Mouse (Mus musculus) limb, embryonic 11.5 days (tissue): Measurements from ENCODE around the gene Ankmy1. TPM values are rescaled to one million over a fixed set of nuclear protein-coding genes. Genes with fewer than 3 reads are reported as not detected.

Source experiments
- ATAC-seq: fragments of 200-750 bp; cut with Nextera tagmentation; 2 replicates; pipeline ENCODE4 v1.8.0; 2017; ENCODE audit warnings: low read depth; ENCODE audit not compliant: insufficient number of reproducible peaks, low FRiP score, low TSS enrichment
- DNase-seq: peaks from one replicate; pipeline ENCODE4 v3.0.0-alpha.2; 2015; ENCODE audit warnings: low spot score
- H3K27ac ChIP-seq: fragments of 300-500 bp; sonication (generic); replicated peaks from 2 replicates; pipeline ENCODE4 v1.5.1; 2014; ENCODE audit warnings: low read depth, mild to moderate bottlenecking, low read length
- H3K27me3 ChIP-seq: fragments of 300-500 bp; sonication (generic); 2 replicates; pipeline ENCODE4 v1.6.1; 2014; ENCODE audit warnings: mild to moderate bottlenecking, low read length, mixed read lengths; ENCODE audit not compliant: control insufficient read depth, insufficient read depth
- H3K36me3 ChIP-seq: fragments of 300-500 bp; sonication (generic); 2 replicates; pipeline ENCODE4 v1.6.1; 2014; ENCODE audit warnings: mild to moderate bottlenecking, low read length, moderate library complexity, mixed read lengths; ENCODE audit not compliant: control insufficient read depth, insufficient read depth
- H3K4me1 ChIP-seq: fragments of 300-500 bp; sonication (generic); 2 replicates; pipeline ENCODE4 v1.6.1; 2014; ENCODE audit warnings: low read length, mixed read lengths; ENCODE audit not compliant: control insufficient read depth, insufficient read depth
- H3K4me2 ChIP-seq: fragments of 300-500 bp; sonication (generic); 2 replicates; pipeline ENCODE4 v1.6.1; 2014; ENCODE audit warnings: low read depth, mild to moderate bottlenecking, moderate library complexity; ENCODE audit not compliant: severe bottlenecking
- H3K4me3 ChIP-seq: fragments of 300-500 bp; sonication (generic); 2 replicates; pipeline ENCODE4 v1.5.1; 2014; ENCODE audit warnings: low read depth, low read length
- H3K9ac ChIP-seq: fragments of 300-500 bp; sonication (generic); 2 replicates; pipeline ENCODE4 v1.6.1; 2014; ENCODE audit warnings: mild to moderate bottlenecking, low read length
- H3K9me3 ChIP-seq: fragments of 300-500 bp; sonication (generic); 2 replicates; pipeline ENCODE4 v1.6.1; 2016; ENCODE audit warnings: low read length; ENCODE audit not compliant: control insufficient read depth
- WGBS: fragments of 180-500 bp; shearing (Covaris S2); extraction: QIAGEN DNeasy Blood & Tissue Kit; methylation state at CpG from one replicate; pipeline ENCODE4 v1.1.7; 2014; 5-methylcytosine and 5-hydroxymethylcytosine counted together
- polyA plus RNA-seq: library from polyadenylated mRNA; unstranded; fragments of >200 nt; fragmentation: Nextera tagmentation; extraction: Ambion mirVana; gene quantifications from 2 replicates; pipeline ENCODE4 v1.2.1, GENCODE M21; 2014

Gene Ankmy1
- polyA plus RNA-seq, 1 experiment from 2014 or later, result 0.47 TPM

DNA sequence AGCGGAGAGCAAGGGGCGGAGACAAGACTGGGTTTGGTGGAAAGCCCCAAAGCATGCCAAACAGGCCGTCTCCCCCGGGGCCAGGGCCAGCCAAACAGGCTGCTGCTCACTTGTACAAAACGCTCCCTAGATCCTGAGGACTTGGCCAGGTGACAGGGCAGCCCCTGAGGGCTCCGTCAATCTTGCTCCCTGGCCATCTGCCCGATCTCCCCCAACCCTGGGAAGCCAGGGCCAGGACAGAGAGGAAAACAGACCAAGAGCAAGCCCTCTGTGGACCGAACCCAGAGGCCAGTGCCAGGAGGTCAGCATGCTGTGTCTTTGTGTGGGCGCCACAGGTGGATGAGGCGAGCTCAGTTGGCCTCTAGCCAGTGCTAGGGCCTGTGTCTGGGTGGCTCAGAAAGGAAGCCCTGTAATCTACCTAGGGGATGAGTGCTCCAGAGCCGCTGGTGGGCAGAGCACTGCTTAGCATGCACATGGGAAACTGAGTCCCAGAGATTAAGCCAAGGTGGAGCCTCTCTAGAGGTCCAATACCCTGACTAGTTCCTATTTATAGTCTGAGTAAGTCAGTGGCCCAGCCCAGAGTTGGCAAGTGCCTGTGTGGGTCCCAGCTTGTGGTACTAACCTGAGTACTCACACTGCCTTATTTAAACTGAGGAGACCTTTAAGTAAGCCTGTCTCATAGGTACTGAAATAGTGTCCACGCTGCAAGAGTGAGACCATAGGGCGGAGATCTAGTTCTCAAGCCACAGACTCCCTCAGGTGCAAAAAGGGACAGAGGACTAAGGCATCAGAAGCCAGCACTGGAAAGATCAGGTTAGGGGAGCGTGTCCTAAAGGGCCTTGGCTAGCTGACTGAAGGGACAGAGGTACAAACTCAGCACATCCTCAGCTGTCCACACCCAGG is 64.5 kb downstream of the Ankmy1 start:
- H3K4me3 ChIP-seq, result no peak overlapping the region
- H3K4me2 ChIP-seq, result no peak overlapping the region
- no peak overlapping the region for H3K27ac ChIP-seq
- WGBS, result 87% methylated on average over 14 of the region's 14 CpGs
- H3K9ac ChIP-seq, result no peak overlapping the region
- no peaks in the 10 kb centered on the region; the same call in 1 of the 2 replicates for H3K36me3 ChIP-seq
- peaks cover 12% of the 10 kb centered on the region for H3K4me1 ChIP-seq
- H3K27me3 ChIP-seq, result no peaks in the 10 kb centered on the region
- no peak for ATAC-seq
- DNase-seq, result no peak
- H3K9me3 ChIP-seq, result no peaks in the 10 kb centered on the region

DNA sequence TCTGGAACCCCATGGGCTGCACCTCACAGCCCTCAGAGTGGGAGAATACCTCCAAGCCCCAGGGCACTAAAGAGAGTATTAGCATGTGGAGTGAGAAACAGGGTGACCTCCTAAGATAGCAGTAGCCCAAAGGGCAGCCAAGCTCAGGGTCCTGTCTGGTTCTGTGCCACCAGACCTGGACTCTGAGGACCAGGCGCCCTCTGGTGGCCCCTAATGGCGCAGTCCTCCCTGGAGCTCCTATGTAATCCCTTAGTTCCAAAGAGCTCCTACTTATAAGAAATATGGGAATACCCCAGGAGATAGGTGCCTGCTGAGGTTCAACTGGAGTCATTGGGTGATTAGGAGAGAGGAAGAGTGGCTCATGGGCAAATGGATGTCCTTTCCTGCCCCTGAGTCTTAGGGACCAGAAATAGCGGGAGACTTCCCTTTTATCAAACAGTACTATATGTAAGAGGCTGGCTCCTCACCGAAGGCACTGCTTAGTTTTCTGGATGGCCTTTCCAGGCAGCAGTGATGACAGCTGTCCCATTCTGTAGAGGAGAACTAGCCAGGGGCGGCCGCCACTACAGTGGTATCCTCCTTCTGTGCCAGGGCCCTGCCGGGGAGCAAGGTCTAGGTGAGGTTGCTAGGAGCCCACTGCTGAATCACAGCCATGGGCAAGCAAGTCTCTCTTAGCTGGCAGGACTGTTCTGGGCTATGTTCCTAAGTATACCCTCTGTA is 68.6 kb downstream of the Ankmy1 start:
- no peaks in the 10 kb centered on the region for H3K9me3 ChIP-seq
- H3K4me1 ChIP-seq, result peaks cover 19% of the 10 kb centered on the region
- no peak overlapping the region for H3K9ac ChIP-seq
- peak overlapping the region; percentile 63; the same call in 1 of the 2 replicates for H3K4me2 ChIP-seq
- no peak overlapping the region for H3K4me3 ChIP-seq
- WGBS, result 69% methylated on average over 7 of the region's 7 CpGs
- H3K27ac ChIP-seq, result no peak overlapping the region
- ATAC-seq (no peak), DNase-seq (peak; percentile 91)
- no peaks in the 10 kb centered on the region; the same call in 1 of the 2 replicates for H3K36me3 ChIP-seq
- no peaks in the 10 kb centered on the region for H3K27me3 ChIP-seq

DNA sequence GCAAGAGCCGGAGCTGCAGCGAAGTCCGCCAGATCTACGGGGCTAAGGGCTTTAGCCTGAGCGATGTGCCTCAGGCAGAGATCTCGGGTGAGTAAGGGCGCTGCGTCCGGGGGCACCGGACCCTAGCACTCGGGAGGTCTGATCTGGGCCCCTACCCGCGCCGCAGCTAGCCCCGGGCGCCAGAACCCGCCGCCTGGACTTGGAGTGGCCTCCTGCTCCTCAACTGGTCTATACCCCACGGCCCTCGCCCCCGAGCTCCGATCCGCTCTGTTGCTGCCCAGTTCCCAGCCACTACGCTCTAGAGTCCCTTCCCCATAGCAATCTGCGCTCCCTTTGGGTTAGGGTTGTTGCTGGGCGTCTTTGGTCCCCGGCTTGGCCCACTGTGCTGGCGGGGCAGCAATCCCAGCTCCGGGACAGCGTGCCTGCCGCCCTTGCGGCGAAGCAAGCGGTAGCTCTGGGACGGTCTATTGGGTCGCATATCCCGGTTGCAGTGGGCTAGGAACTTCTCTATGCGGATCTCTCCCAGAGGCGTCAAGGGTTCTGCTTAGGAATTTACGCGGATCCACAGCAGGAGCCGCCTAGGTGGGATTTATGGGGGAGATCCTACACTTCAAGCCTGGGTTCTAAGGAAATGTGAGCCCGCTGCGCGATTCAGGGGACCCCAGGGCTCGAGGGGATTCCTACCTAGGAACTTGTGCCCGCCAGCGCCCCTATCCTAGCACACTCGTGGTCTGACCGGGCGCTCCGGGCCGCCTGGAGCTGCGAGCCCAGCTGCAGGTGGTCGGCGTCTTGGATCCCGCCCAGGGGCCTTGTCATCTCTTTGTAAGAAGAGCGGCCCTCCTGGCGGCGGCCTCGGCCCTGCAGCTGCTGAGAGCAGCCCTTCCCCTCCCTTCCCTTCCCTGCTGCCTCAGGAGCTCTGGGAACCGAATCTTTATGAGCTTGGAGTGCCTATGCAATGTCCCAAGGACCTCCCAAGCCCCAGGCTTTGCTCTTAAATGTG is 70.4 kb downstream of the Ankmy1 start:
- Histone ChIP-seq H3K4me1 (peaks cover 22% of the 10 kb centered on the region), H3K4me3 (peak overlapping the region; percentile 93), H3K36me3 (no peaks in the 10 kb centered on the region), H3K9ac (peak overlapping the region; percentile 97), H3K9me3 (no peaks in the 10 kb centered on the region), H3K27me3 (no peaks in the 10 kb centered on the region), H3K4me2 (peak overlapping the region; percentile 63), H3K27ac (peak overlapping the region; percentile 93)
- ATAC-seq (peak; percentile 27; the same call in 1 of the 2 replicates), DNase-seq (peak; percentile 86)
- under 1% methylated on average over 62 of the region's 62 CpGs for WGBS

DNA sequence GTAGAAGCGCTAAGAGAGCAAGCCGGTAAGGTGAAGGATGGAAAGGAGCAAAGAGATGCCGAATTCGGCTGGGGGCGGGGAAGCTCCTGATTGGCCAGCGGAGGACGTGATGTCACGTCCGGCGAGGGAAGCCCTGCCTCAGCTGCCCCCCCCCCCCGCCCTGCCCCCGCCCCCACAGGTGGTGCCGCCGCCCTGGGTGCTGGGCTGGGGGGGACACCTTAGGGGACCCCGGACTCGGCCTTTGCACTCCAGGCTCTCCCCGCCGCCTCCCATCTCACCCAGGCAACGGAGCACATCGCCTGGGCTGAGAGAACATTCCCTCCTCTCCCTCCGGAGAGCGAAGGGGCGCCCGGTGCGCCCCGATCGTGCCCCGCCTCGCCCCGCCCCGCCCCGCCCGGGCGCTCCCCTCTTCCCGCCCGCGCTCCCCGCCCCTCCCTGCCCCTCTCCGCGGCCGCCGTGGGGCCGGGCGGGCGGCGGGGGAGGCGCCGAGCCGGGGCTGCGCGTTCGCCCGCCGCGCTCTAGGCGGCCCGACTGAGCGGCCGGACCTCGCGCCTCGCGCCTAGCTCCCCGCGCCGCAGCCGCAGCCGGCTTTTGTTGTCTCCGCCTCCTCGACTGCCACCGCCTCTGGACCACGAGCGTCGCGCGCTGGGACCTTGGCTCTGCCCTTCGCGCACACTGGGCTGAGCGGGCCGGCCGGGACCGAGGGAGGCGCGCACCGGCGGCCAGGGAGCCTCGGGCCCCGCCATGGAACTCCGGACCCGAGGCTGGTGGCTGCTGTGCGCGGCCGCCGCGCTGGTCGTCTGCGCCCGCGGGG is 71.3 kb downstream of the Ankmy1 start, which contains the start of gene Gpc1:
TSS of gene Gpc1 (plus strand) at position 458 of the 814 bp plus-strand sequence.
- Histone ChIP-seq H3K4me3 (peak within 1 kb of the TSS; percentile 93), H3K4me2 (peak within 1 kb of the TSS; percentile 63), H3K9me3 (no peaks in the 10 kb centered on the region), H3K4me1 (peaks cover 22% of the 10 kb centered on the region), H3K27ac (peak within 1 kb of the TSS; percentile 93), H3K9ac (peak within 1 kb of the TSS; percentile 97), H3K27me3 (no peaks in the 10 kb centered on the region), H3K36me3 (no peaks in the 10 kb centered on the region)
- DNase-seq, result peak; percentile 91
- peak; percentile 79 for ATAC-seq
- WGBS, result 1% methylated on average over 55 of the region's 99 CpGs

DNA sequence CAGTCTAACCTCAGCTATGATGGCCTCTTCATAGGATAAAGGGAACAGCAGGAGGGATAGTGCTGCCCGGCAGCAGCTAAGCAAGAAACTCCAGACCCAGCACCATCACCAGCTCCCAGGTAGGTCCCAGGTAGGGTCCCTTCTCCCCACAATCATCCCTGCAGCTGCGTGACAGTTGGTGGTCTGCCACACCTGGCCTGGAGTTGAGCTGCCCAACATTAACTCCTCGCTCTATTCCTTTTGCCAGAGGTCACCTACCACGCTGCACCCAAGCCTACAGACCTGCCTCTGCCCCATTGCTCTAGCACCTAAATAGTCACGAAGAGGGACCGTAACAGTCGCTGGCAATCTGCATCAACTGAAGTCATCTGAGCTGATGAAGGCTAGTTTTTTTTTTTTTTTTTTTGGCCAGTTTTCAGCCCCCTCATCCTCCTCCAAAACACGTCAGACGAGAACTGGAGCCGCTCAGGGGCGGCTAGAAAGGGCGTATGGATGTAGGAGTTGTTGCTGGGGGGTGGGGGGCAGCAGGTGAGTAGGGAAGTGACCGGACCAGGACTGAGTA is 72.0 kb downstream of the Ankmy1 start:
- DNase-seq, result no peak
- Histone ChIP-seq H3K4me2 (peak overlapping the region; percentile 63), H3K9ac (peak overlapping the region; percentile 97; the same call in 1 of the 2 replicates), H3K36me3 (no peaks in the 10 kb centered on the region), H3K27ac (peak overlapping the region; percentile 93), H3K27me3 (no peaks in the 10 kb centered on the region), H3K9me3 (no peaks in the 10 kb centered on the region), H3K4me1 (peaks cover 22% of the 10 kb centered on the region), H3K4me3 (peak overlapping the region; percentile 93)
- 7% methylated on average over 13 of the region's 13 CpGs for WGBS
- ATAC-seq, result no peak

DNA sequence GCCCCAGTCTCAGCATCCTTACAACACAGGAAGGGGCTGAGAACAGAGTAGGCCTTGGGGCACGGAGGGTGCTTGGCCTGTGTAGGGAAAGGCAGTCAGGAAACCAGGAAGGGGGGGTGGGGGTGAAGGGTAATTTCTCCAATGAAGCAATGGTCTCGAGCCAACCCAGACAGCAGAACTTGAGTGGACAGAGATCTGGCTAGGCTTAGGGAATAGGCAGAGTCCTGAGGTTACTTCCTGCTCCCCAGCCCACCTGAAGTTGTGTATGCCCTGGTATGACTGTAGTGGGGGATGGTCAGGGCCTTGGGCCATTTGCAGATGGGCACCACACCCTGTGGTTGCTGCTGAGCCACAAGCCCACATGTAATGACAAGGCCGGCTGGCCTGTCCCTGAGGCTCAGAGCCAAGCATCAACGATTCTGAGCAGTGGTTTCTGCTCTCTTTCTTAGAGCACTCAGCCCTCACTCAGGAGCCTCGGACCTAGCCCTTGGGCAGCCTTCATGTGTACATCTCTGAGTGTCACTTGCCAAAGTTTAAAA is 86.9 kb downstream of the Ankmy1 start:
- WGBS, result 78% methylated on average over 5 of the region's 5 CpGs
- ATAC-seq, result no peak
- Histone ChIP-seq H3K4me3 (no peak overlapping the region), H3K4me2 (no peak overlapping the region), H3K36me3 (no peaks in the 10 kb centered on the region), H3K27me3 (no peaks in the 10 kb centered on the region), H3K4me1 (peaks cover 7% of the 10 kb centered on the region; the same call in 1 of the 2 replicates), H3K9ac (no peak overlapping the region), H3K27ac (no peak overlapping the region), H3K9me3 (no peaks in the 10 kb centered on the region)
- no peak for DNase-seq

DNA sequence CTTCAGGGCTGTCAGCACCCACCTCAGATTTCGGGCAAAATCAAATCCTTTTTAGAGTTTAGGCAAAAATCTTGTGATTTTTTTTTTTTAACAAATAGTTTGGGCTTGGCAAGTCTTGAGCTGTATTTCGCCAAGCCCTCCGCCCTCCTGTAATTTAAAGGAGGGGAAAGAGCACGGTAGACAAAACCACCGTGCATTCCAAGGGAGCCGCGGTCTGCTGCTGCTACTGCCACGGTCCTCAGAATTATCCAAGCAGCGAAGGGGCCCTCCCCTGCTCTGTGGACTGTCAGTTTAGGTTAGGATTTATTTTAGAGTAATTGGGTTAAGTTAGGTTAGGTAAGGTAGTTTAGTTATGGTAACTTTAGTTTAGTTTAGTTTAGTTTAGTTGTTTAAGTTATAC is 87.6 kb downstream of the Ankmy1 start:
- no peak overlapping the region for H3K4me2 ChIP-seq
- 61% methylated on average over 9 of the region's 9 CpGs for WGBS
- no peaks in the 10 kb centered on the region for H3K27me3 ChIP-seq
- no peak for DNase-seq
- H3K36me3 ChIP-seq, result no peaks in the 10 kb centered on the region
- no peaks in the 10 kb centered on the region for H3K9me3 ChIP-seq
- no peak overlapping the region for H3K27ac ChIP-seq
- peaks cover 7% of the 10 kb centered on the region; the same call in 1 of the 2 replicates for H3K4me1 ChIP-seq
- ATAC-seq, result no peak
- no peak overlapping the region for H3K9ac ChIP-seq
- H3K4me3 ChIP-seq, result no peak overlapping the region
